Mouse (Mus musculus) C2C12 (cell line): ENCODE results near the gene 4930432K21Rik. TPM values are rescaled to one million over a fixed set of nuclear protein-coding genes. Genes with fewer than 3 reads are reported as not detected.

ENCODE experiments used
- H3K27me3 ChIP-seq: one replicate; pipeline ENCODE4 v1.6.1; 2011; ENCODE audit not compliant: control insufficient read depth, insufficient read depth, insufficient read length
- H3K36me3 ChIP-seq: one replicate; pipeline ENCODE4 v1.6.1; 2011; ENCODE audit not compliant: control insufficient read depth, insufficient read depth
- H3K4me3 ChIP-seq: one replicate; pipeline ENCODE4 v1.5.1; 2011; ENCODE audit warnings: mild to moderate bottlenecking, control low read depth; ENCODE audit not compliant: poor library complexity, insufficient read depth, severe bottlenecking
- H3K79me2 ChIP-seq: one replicate; pipeline ENCODE4 v1.6.1; 2011; ENCODE audit not compliant: control insufficient read depth, insufficient read depth
- H3K79me3 ChIP-seq: one replicate; pipeline ENCODE4 v1.6.1; 2011; ENCODE audit warnings: low read depth, control low read depth
- H3ac ChIP-seq: one replicate; pipeline ENCODE3; 2011; ENCODE audit warnings: low read depth; ENCODE audit not compliant: control insufficient read depth, insufficient read length
- CEBPB ChIP-seq: IDR thresholded peaks from one replicate; pipeline ENCODE4 v1.6.1; 2011; ENCODE audit warnings: low read depth, mild to moderate bottlenecking, control low read depth, moderate library complexity
- CTCF ChIP-seq: IDR thresholded peaks from one replicate; pipeline ENCODE4 v1.5.1; 2011; ENCODE audit not compliant: control insufficient read depth, insufficient read depth, insufficient read length
- FOSL1 ChIP-seq: IDR thresholded peaks from one replicate; pipeline ENCODE4 v1.8.0; 2011; ENCODE audit warnings: mild to moderate bottlenecking, low read length; ENCODE audit not compliant: poor library complexity, insufficient read depth, severe bottlenecking
- MAX ChIP-seq: IDR thresholded peaks from one replicate; pipeline ENCODE4 v1.6.1; 2011; ENCODE audit warnings: mild to moderate bottlenecking, control low read depth
- MYOD1 ChIP-seq: IDR thresholded peaks from one replicate; pipeline ENCODE4 v1.6.1; 2011; ENCODE audit warnings: low read depth; ENCODE audit not compliant: control insufficient read depth, insufficient read length
- MYOG ChIP-seq: IDR thresholded peaks from one replicate; pipeline ENCODE4 v1.6.1; 2011; ENCODE audit not compliant: control insufficient read depth, insufficient read length; ENCODE audit errors: extremely low read depth
- USF1 ChIP-seq: IDR thresholded peaks from one replicate; pipeline ENCODE4 v1.6.1; 2011; ENCODE audit warnings: low read depth, mild to moderate bottlenecking, control low read depth, moderate library complexity
- polyA plus RNA-seq: library from polyadenylated mRNA; unstranded; fragments of >200 nt; fragmentation: generic; extraction: Trizol; gene quantifications from one replicate; pipeline ENCODE4 v1.2.1, GENCODE M21; 2012; ENCODE audit warnings: missing spikeins

4930432K21Rik gene
- polyA plus RNA-seq, 1 experiment: 0.61 TPM

GRCm38 (mm10) chr8:84197922-84198774 lies 50.3 kb downstream of the 4930432K21Rik start:
- peak overlapping the region; percentile 26 for H3K4me3 ChIP-seq
- peaks cover 11% of the 10 kb centered on the region for H3K36me3 ChIP-seq
- no peaks in the 10 kb centered on the region for H3K27me3 ChIP-seq
- peaks cover 26% of the 10 kb centered on the region for H3K79me2 ChIP-seq
- H3K79me3 ChIP-seq: peaks cover 21% of the 10 kb centered on the region
- TF ChIP-seq CTCF (no peak), MAX (no peak), MYOG (no peak), USF1 (no peak), FOSL1 (no peak)
- peak overlapping the region; percentile 38 for H3ac ChIP-seq

DNA sequence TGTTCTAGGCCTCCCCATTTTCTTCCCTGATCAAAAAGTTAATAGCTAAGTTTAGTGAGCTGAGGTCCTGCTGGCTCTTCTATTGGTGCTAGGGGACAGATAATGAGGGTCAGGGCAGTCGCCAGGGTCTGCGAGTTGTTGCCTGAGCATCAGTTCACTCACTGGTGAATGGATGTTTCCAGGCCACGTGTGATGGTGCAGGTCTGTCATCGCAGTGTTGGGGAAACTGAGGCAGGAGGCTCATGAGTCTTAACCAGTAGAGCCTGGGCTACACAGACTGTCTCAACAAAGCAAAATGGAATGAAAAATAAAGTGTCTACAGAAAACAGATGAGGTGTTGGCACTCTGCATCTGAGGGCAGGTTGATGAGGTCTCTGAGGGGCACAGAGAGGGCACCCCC lies 51.0 kb downstream of the 4930432K21Rik start:
- TF ChIP-seq CTCF (no peak), MYOG (no peak), MAX (no peak), USF1 (no peak), FOSL1 (no peak), MYOD1 (no peak), CEBPB (no peak)
- Histone ChIP-seq H3K79me3 (peaks cover 27% of the 10 kb centered on the region), H3K4me3 (peak overlapping the region; percentile 14), H3ac (no peak overlapping the region), H3K79me2 (peaks cover 33% of the 10 kb centered on the region), H3K36me3 (peaks cover 14% of the 10 kb centered on the region), H3K27me3 (no peaks in the 10 kb centered on the region)

- Histone ChIP-seq H3K79me2 (peaks cover 40% of the 10 kb centered on the region), H3K27me3 (no peaks in the 10 kb centered on the region), H3K79me3 (peaks cover 33% of the 10 kb centered on the region), H3K36me3 (peaks cover 20% of the 10 kb centered on the region), H3ac (no peak overlapping the region), H3K4me3 (no peak overlapping the region)
- no peak for TF ChIP-seq MYOD1
- TF ChIP-seq FOSL1: no peak
- TF ChIP-seq CEBPB: no peak
- no peak for TF ChIP-seq CTCF
- TF ChIP-seq MAX: no peak
- no peak for TF ChIP-seq USF1
- no peak for TF ChIP-seq MYOG
Observed at GRCm38 (mm10) chr8:84199348-84200125, 51.7 kb downstream of the 4930432K21Rik start.

DNA sequence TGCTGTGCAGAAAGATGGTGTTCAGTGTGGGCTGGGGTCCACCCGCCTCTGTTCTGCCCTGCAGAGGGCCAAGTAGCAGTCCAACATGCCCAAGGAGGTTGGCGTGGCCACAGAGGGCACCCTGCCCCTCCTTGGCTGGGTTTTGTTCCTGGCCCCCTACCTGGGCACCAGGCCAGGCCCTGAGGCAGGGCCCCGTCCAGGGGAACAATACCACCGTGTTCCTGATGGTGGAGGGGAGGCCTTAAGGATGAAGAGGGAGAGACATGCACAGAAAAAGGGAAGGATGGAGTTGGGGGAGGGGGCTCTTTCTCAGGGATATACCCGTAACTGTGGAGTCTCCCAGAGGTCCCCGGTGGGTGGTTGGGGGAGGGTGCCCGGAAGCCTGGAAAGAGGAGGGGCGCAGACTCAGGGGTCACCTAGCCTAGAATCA lies 52.3 kb downstream of the 4930432K21Rik start:
- H3ac ChIP-seq: peak overlapping the region; percentile 13
- no peak overlapping the region for H3K4me3 ChIP-seq

GRCm38 (mm10) chr8:84200652-84201544 lies 53.1 kb downstream of the 4930432K21Rik start:
- Histone ChIP-seq H3K79me3 (peaks cover 47% of the 10 kb centered on the region), H3K27me3 (no peaks in the 10 kb centered on the region), H3ac (peak overlapping the region; percentile 97), H3K4me3 (peak overlapping the region; percentile 93), H3K79me2 (peaks cover 53% of the 10 kb centered on the region), H3K36me3 (peaks cover 33% of the 10 kb centered on the region)
- peak; percentile 49 for TF ChIP-seq USF1
- TF ChIP-seq MYOD1: no peak
- TF ChIP-seq MAX: no peak
- TF ChIP-seq CTCF: no peak
- no peak for TF ChIP-seq MYOG

More for the DNA sequence above, 52.3 kb downstream of the 4930432K21Rik start:
- H3K27me3 ChIP-seq: no peaks in the 10 kb centered on the region
- H3K79me3 ChIP-seq: peaks cover 39% of the 10 kb centered on the region
- H3K79me2 ChIP-seq: peaks cover 46% of the 10 kb centered on the region
- TF ChIP-seq CTCF: no peak
- H3K36me3 ChIP-seq: peaks cover 26% of the 10 kb centered on the region
